Mouse (Mus musculus): ENCODE results near the gene Adam23. TPM values are rescaled to one million over a fixed set of nuclear protein-coding genes. Genes with fewer than 3 reads are reported as not detected.
A peak's percentile ranks its signal among the peaks of the same experiment; 100 is the strongest.

The Adam23 gene
- total RNA-seq (2022): 100 to 1,000 TPM; 161 to 180 (median 175) TPM

GRCm38 (mm10) chr1:63445656-63446046, at the start of gene Adam23:
TSS of gene Adam23 (plus strand) at chr1:63445891.
- DNase-seq (ENCODE audit: low spot score in 2 of 2): peak; percentile 68 to 85

- no peak for DNase-seq (ENCODE audit: low spot score in 2 of 2)
These were observed 44.6 kb upstream of the Adam23 start for GRCm38 (mm10) chr1:63401130-63401529.

- peak in 1 of 2 experiments; percentile 30 for DNase-seq (ENCODE audit: low spot score in 2 of 2)
These were observed 42.1 kb upstream of the Adam23 start for GRCm38 (mm10) chr1:63403601-63404000.

GRCm38 (mm10) chr1:63408344-63408743, 37.3 kb upstream of the Adam23 start:
- DNase-seq (ENCODE audit: low spot score in 2 of 2): no peak

- no peak for DNase-seq (ENCODE audit: low spot score in 2 of 2)
These were observed 27.2 kb upstream of the Adam23 start for GRCm38 (mm10) chr1:63418491-63418890.

GRCm38 (mm10) chr1:63430668-63431067, 15.0 kb upstream of the Adam23 start:
- DNase-seq (ENCODE audit: low spot score in 2 of 2): no peak

- DNase-seq (ENCODE audit: low spot score in 2 of 2): no peak
These were observed 14.5 kb upstream of the Adam23 start for GRCm38 (mm10) chr1:63431166-63431565.

- DNase-seq (ENCODE audit: low spot score in 2 of 2): no peak
These were observed 13.8 kb upstream of the Adam23 start for GRCm38 (mm10) chr1:63431842-63432241.

GRCm38 (mm10) chr1:63434052-63434451, 11.6 kb upstream of the Adam23 start:
- DNase-seq (ENCODE audit: low spot score in 2 of 2): no peak

- DNase-seq (ENCODE audit: low spot score in 2 of 2): no peak
These were observed 8.2 kb upstream of the Adam23 start for GRCm38 (mm10) chr1:63437529-63437928.

- DNase-seq (ENCODE audit: low spot score in 2 of 2): no peak
These were observed 3.5 kb upstream of the Adam23 start for GRCm38 (mm10) chr1:63442186-63442585.

- DNase-seq (ENCODE audit: low spot score in 2 of 2): no peak
These were observed 3.1 kb upstream of the Adam23 start for GRCm38 (mm10) chr1:63442616-63443015.

- DNase-seq (ENCODE audit: low spot score in 2 of 2): peak in 1 of 2 experiments; percentile 52
These were observed 512 bp upstream of the Adam23 start for GRCm38 (mm10) chr1:63445149-63445609.

GRCm38 (mm10) chr1:63446047-63446704, 485 bp downstream of the Adam23 start:
- DNase-seq (ENCODE audit: low spot score in 2 of 2): peak in 1 of 2 experiments; percentile 40

- no peak for DNase-seq (ENCODE audit: low spot score in 2 of 2)
These were observed 1.0 kb downstream of the Adam23 start for GRCm38 (mm10) chr1:63446721-63447120.

GRCm38 (mm10) chr1:63450091-63450490, 4.4 kb downstream of the Adam23 start:
- no peak for DNase-seq (ENCODE audit: low spot score in 2 of 2)

GRCm38 (mm10) chr1:63453332-63453887, 7.7 kb downstream of the Adam23 start:
- DNase-seq (ENCODE audit: low spot score in 2 of 2): no peak

GRCm38 (mm10) chr1:63457801-63458519, 12.3 kb downstream of the Adam23 start:
- no peak for DNase-seq (ENCODE audit: low spot score in 2 of 2)

- peak in 1 of 2 experiments; percentile 41 for DNase-seq (ENCODE audit: low spot score in 2 of 2)
These were observed 13.5 kb downstream of the Adam23 start for GRCm38 (mm10) chr1:63459151-63459550.

GRCm38 (mm10) chr1:63459926-63460325, 14.2 kb downstream of the Adam23 start:
- no peak for DNase-seq (ENCODE audit: low spot score in 2 of 2)

GRCm38 (mm10) chr1:63464441-63464840, 18.8 kb downstream of the Adam23 start:
- no peak for DNase-seq (ENCODE audit: low spot score in 2 of 2)

- DNase-seq (ENCODE audit: low spot score in 2 of 2): no peak
These were observed 27.6 kb downstream of the Adam23 start for GRCm38 (mm10) chr1:63473272-63473671.

Data from left cerebral cortex, adult 8-10 months (tissue).